Mouse (Mus musculus) bone marrow, adult 2 months (tissue): ENCODE results near the gene Uvrag.

ENCODE experiments used
- CTCF ChIP-seq: fragments of 200-500 bp; IDR thresholded peaks from 2 replicates; pipeline ENCODE4 v1.5.1; 2011; ENCODE audit warnings: low read length, control low read depth; ENCODE audit not compliant: control insufficient read depth, insufficient read depth
- POLR2A ChIP-seq: fragments of 200-500 bp; IDR thresholded peaks from 2 replicates; pipeline ENCODE4 v1.6.1; 2011; ENCODE audit warnings: low read depth, mild to moderate bottlenecking, control low read depth, low read length, borderline replicate concordance; ENCODE audit not compliant: control insufficient read depth

- TF ChIP-seq CTCF, result no peak
- TF ChIP-seq POLR2A, result no peak
Observed at GRCm38 (mm10) chr7:98875390-98875990, 265.5 kb downstream of the Uvrag start.
